Mouse (Mus musculus): ENCODE data around the gene Dnpep. TPM values are rescaled to one million over a fixed set of nuclear protein-coding genes. Genes with fewer than 3 reads are reported as not detected.

The Dnpep gene
- polyA plus RNA-seq (2015; fragmentation: Nextera tagmentation; extraction: Ambion mirVana) = 146 and 150 TPM in 2 replicates

- Histone ChIP-seq H3K27me3 (replicated peaks; ENCODE audit: control insufficient read depth, insufficient read depth, low read length) (no peaks in the 10 kb centered on the region), H3K36me3 (ENCODE audit: control insufficient read depth, insufficient read depth) (peaks cover 11% of the 10 kb centered on the region; the same call in 1 of the 2 replicates), H3K4me3 (replicated peaks; ENCODE audit: low read length) (peak within 1 kb of the TSS; percentile 55), H3K9ac (replicated peaks; ENCODE audit: low read depth, low read length) (peak within 1 kb of the TSS; percentile 63), H3K4me2 (ENCODE audit: low read length) (peak within 1 kb of the TSS; percentile 53), H3K27ac (ENCODE audit: low read length) (peak within 1 kb of the TSS; percentile 65), H3K4me1 (replicated peaks; ENCODE audit: control insufficient read depth, insufficient read depth, low read length) (peaks cover 13% of the 10 kb centered on the region), H3K9me3 (ENCODE audit: control insufficient read depth, low read length) (no peaks in the 10 kb centered on the region)
- under 1% methylated on average over 87 of the region's 92 CpGs for WGBS
- peak; percentile 96 for ATAC-seq
Observed at GRCm38 (mm10) chr1:75317241-75318201, at the start of gene Dnpep. TSS of gene Dnpep (minus strand) at chr1:75317990.

- peak; percentile 54; the same call in 1 of the 2 replicates for ATAC-seq
Observed at GRCm38 (mm10) chr1:75365510-75366137, 47.8 kb upstream of the Dnpep start.

GRCm38 (mm10) chr1:75363868-75364267, 46.1 kb upstream of the Dnpep start:
- WGBS = 91% methylated on average over 3 of the region's 3 CpGs
- no peaks in the 10 kb centered on the region for H3K36me3 ChIP-seq (ENCODE audit: control insufficient read depth, insufficient read depth)

More at GRCm38 (mm10) chr1:75365510-75366137, 47.8 kb upstream of the Dnpep start:
- peaks cover 12% of the 10 kb centered on the region for H3K4me1 ChIP-seq (replicated peaks; ENCODE audit: control insufficient read depth, insufficient read depth, low read length)
- 22% methylated on average over 14 of the region's 14 CpGs for WGBS
- H3K36me3 ChIP-seq (ENCODE audit: control insufficient read depth, insufficient read depth) = no peaks in the 10 kb centered on the region
- H3K27me3 ChIP-seq (replicated peaks; ENCODE audit: control insufficient read depth, insufficient read depth, low read length) = peaks cover 18% of the 10 kb centered on the region
- no peak overlapping the region for H3K4me3 ChIP-seq (replicated peaks; ENCODE audit: low read length)
- no peak overlapping the region for H3K4me2 ChIP-seq (ENCODE audit: low read length)
- no peaks in the 10 kb centered on the region for H3K9me3 ChIP-seq (ENCODE audit: control insufficient read depth, low read length)
- 0 out of 2 replicates have a peak overlapping the region, but pooled peaks have one; percentile 37 for H3K27ac ChIP-seq (ENCODE audit: low read length)
- no peak overlapping the region for H3K9ac ChIP-seq (replicated peaks; ENCODE audit: low read depth, low read length)

GRCm38 (mm10) chr1:75361750-75362149, 44.0 kb upstream of the Dnpep start:
- Histone ChIP-seq H3K4me1 (replicated peaks; ENCODE audit: control insufficient read depth, insufficient read depth, low read length) (peaks cover 18% of the 10 kb centered on the region), H3K27me3 (replicated peaks; ENCODE audit: control insufficient read depth, insufficient read depth, low read length) (peaks cover 32% of the 10 kb centered on the region), H3K9ac (replicated peaks; ENCODE audit: low read depth, low read length) (no peak overlapping the region), H3K9me3 (ENCODE audit: control insufficient read depth, low read length) (no peaks in the 10 kb centered on the region), H3K36me3 (ENCODE audit: control insufficient read depth, insufficient read depth) (no peaks in the 10 kb centered on the region), H3K27ac (ENCODE audit: low read length) (no peak overlapping the region), H3K4me2 (ENCODE audit: low read length) (no peak overlapping the region), H3K4me3 (replicated peaks; ENCODE audit: low read length) (no peak overlapping the region)
- 47% methylated on average over 4 of the region's 4 CpGs for WGBS
- no peak for ATAC-seq

More at GRCm38 (mm10) chr1:75363868-75364267, 46.1 kb upstream of the Dnpep start:
- H3K27me3 ChIP-seq (replicated peaks; ENCODE audit: control insufficient read depth, insufficient read depth, low read length) = peaks cover 29% of the 10 kb centered on the region
- no peak overlapping the region for H3K9ac ChIP-seq (replicated peaks; ENCODE audit: low read depth, low read length)
- no peak overlapping the region for H3K4me3 ChIP-seq (replicated peaks; ENCODE audit: low read length)
- ATAC-seq = no peak
- peaks cover 18% of the 10 kb centered on the region for H3K4me1 ChIP-seq (replicated peaks; ENCODE audit: control insufficient read depth, insufficient read depth, low read length)
- H3K27ac ChIP-seq (ENCODE audit: low read length) = no peak overlapping the region
- no peak overlapping the region for H3K4me2 ChIP-seq (ENCODE audit: low read length)
- no peaks in the 10 kb centered on the region for H3K9me3 ChIP-seq (ENCODE audit: control insufficient read depth, low read length)

GRCm38 (mm10) chr1:75361123-75361522, 43.3 kb upstream of the Dnpep start:
- 47% methylated on average over 4 of the region's 4 CpGs for WGBS
- no peak overlapping the region for H3K9ac ChIP-seq (replicated peaks; ENCODE audit: low read depth, low read length)
- H3K27me3 ChIP-seq (replicated peaks; ENCODE audit: control insufficient read depth, insufficient read depth, low read length) = peaks cover 32% of the 10 kb centered on the region
- H3K4me2 ChIP-seq (ENCODE audit: low read length) = no peak overlapping the region
- H3K36me3 ChIP-seq (ENCODE audit: control insufficient read depth, insufficient read depth) = no peaks in the 10 kb centered on the region
- H3K4me3 ChIP-seq (replicated peaks; ENCODE audit: low read length) = no peak overlapping the region
- no peak overlapping the region for H3K27ac ChIP-seq (ENCODE audit: low read length)
- H3K4me1 ChIP-seq (replicated peaks; ENCODE audit: control insufficient read depth, insufficient read depth, low read length) = peaks cover 18% of the 10 kb centered on the region
- H3K9me3 ChIP-seq (ENCODE audit: control insufficient read depth, low read length) = no peaks in the 10 kb centered on the region
- no peak for ATAC-seq

- Histone ChIP-seq H3K27me3 (replicated peaks; ENCODE audit: control insufficient read depth, insufficient read depth, low read length) (peaks cover 32% of the 10 kb centered on the region), H3K4me3 (replicated peaks; ENCODE audit: low read length) (peak within 1 kb of the TSS; percentile 21), H3K36me3 (ENCODE audit: control insufficient read depth, insufficient read depth) (no peaks in the 10 kb centered on the region), H3K9me3 (ENCODE audit: control insufficient read depth, low read length) (no peaks in the 10 kb centered on the region), H3K27ac (ENCODE audit: low read length) (no peak within 1 kb of the TSS), H3K9ac (replicated peaks; ENCODE audit: low read depth, low read length) (no peak within 1 kb of the TSS), H3K4me2 (ENCODE audit: low read length) (peak within 1 kb of the TSS; percentile 41), H3K4me1 (replicated peaks; ENCODE audit: control insufficient read depth, insufficient read depth, low read length) (peaks cover 10% of the 10 kb centered on the region)
- 3% methylated on average over 80 of the region's 80 CpGs for WGBS
- no peak for ATAC-seq
Observed at GRCm38 (mm10) chr1:75360112-75361031, 42.6 kb upstream of the Dnpep start, which contains the start of gene Des. TSS of gene Des (plus strand) at chr1:75360329.

GRCm38 (mm10) chr1:75359346-75359745, 41.6 kb upstream of the Dnpep start:
- H3K36me3 ChIP-seq (ENCODE audit: control insufficient read depth, insufficient read depth) = no peaks in the 10 kb centered on the region
- H3K4me1 ChIP-seq (replicated peaks; ENCODE audit: control insufficient read depth, insufficient read depth, low read length) = peaks cover 10% of the 10 kb centered on the region
- no peak for ATAC-seq
- no peak overlapping the region for H3K9ac ChIP-seq (replicated peaks; ENCODE audit: low read depth, low read length)
- H3K27me3 ChIP-seq (replicated peaks; ENCODE audit: control insufficient read depth, insufficient read depth, low read length) = peaks cover 32% of the 10 kb centered on the region
- 70% methylated on average over 13 of the region's 13 CpGs for WGBS
- H3K4me2 ChIP-seq (ENCODE audit: low read length) = no peak overlapping the region
- H3K27ac ChIP-seq (ENCODE audit: low read length) = no peak overlapping the region
- H3K4me3 ChIP-seq (replicated peaks; ENCODE audit: low read length) = no peak overlapping the region
- H3K9me3 ChIP-seq (ENCODE audit: control insufficient read depth, low read length) = no peaks in the 10 kb centered on the region

- no peak for ATAC-seq
- H3K9me3 ChIP-seq (ENCODE audit: control insufficient read depth, low read length) = no peaks in the 10 kb centered on the region
- peaks cover 10% of the 10 kb centered on the region for H3K4me1 ChIP-seq (replicated peaks; ENCODE audit: control insufficient read depth, insufficient read depth, low read length)
- no peaks in the 10 kb centered on the region for H3K36me3 ChIP-seq (ENCODE audit: control insufficient read depth, insufficient read depth)
- no peak overlapping the region for H3K27ac ChIP-seq (ENCODE audit: low read length)
- 93% methylated on average over 4 of the region's 4 CpGs for WGBS
- H3K4me3 ChIP-seq (replicated peaks; ENCODE audit: low read length) = no peak overlapping the region
- H3K4me2 ChIP-seq (ENCODE audit: low read length) = no peak overlapping the region
- H3K9ac ChIP-seq (replicated peaks; ENCODE audit: low read depth, low read length) = no peak overlapping the region
- H3K27me3 ChIP-seq (replicated peaks; ENCODE audit: control insufficient read depth, insufficient read depth, low read length) = peaks cover 32% of the 10 kb centered on the region
Observed at GRCm38 (mm10) chr1:75358009-75358408, 40.2 kb upstream of the Dnpep start.
